Mouse (Mus musculus) intestine, embryonic 14.5 days (tissue): ENCODE results near the gene Gm5168. TPM values are rescaled to one million over a fixed set of nuclear protein-coding genes. Genes with fewer than 3 reads are reported as not detected.
"Not testable (repeated sequence)": the region's sequence is repeated elsewhere in the genome, so short reads cannot be mapped to it uniquely, and the experiment has no call there.

Source experiments
- ATAC-seq: fragments of 200-750 bp; cut with Nextera tagmentation; replicated peaks from 2 replicates; pipeline ENCODE4 v1.8.0; 2017; ENCODE audit warnings: low read depth, moderate number of reproducible peaks, moderate TSS enrichment, moderate library complexity; ENCODE audit not compliant: low FRiP score, low TSS enrichment
- DNase-seq: peaks from one replicate; pipeline ENCODE4 v3.0.0-alpha.2; 2018; ENCODE audit warnings: low spot score
- H3K27ac ChIP-seq: fragments of 300-500 bp; sonication (generic); 2 replicates; pipeline ENCODE4 v1.5.1; 2014; ENCODE audit warnings: low read depth, mild to moderate bottlenecking, control low read depth
- H3K27me3 ChIP-seq: fragments of 300-500 bp; sonication (generic); replicated peaks from 2 replicates; pipeline ENCODE4 v1.6.1; 2014; ENCODE audit warnings: low read length, control low read depth; ENCODE audit not compliant: control insufficient read depth, insufficient read depth
- H3K36me3 ChIP-seq: fragments of 300-500 bp; sonication (generic); 2 replicates; pipeline ENCODE4 v1.6.1; 2014; ENCODE audit warnings: low read length, control low read depth; ENCODE audit not compliant: control insufficient read depth, insufficient read depth
- H3K4me1 ChIP-seq: fragments of 300-500 bp; sonication (generic); replicated peaks from 2 replicates; pipeline ENCODE4 v1.6.1; 2014; ENCODE audit warnings: low read length, control low read depth, mixed read lengths; ENCODE audit not compliant: control insufficient read depth, insufficient read depth
- H3K4me2 ChIP-seq: fragments of 300-500 bp; sonication (generic); 2 replicates; pipeline ENCODE4 v1.6.1; 2014; ENCODE audit warnings: low read length
- H3K4me3 ChIP-seq: fragments of 300-500 bp; sonication (generic); 2 replicates; pipeline ENCODE4 v1.5.1; 2014; ENCODE audit warnings: low read depth, low read length, control low read depth, mixed read lengths
- H3K9ac ChIP-seq: fragments of 300-500 bp; sonication (generic); 2 replicates; pipeline ENCODE4 v1.6.1; 2014; ENCODE audit warnings: mild to moderate bottlenecking, low read length
- H3K9me3 ChIP-seq: fragments of 300-500 bp; sonication (generic); 2 replicates; pipeline ENCODE4 v1.6.1; 2016; ENCODE audit warnings: low read length, control low read depth; ENCODE audit not compliant: control insufficient read depth
- WGBS: fragments of 180-500 bp; shearing (Covaris S2); extraction: QIAGEN DNeasy Blood & Tissue Kit; methylation state at CpG from one replicate; pipeline ENCODE4 v1.1.7; 2014; 5-methylcytosine and 5-hydroxymethylcytosine counted together
- polyA plus RNA-seq: library from polyadenylated mRNA; unstranded; fragments of >200 nt; fragmentation: Nextera tagmentation; extraction: Ambion mirVana; gene quantifications from 2 replicates; pipeline ENCODE4 v1.2.1, GENCODE M21; 2014

Gene Gm5168
- not detected in 2 replicates for polyA plus RNA-seq

DNA sequence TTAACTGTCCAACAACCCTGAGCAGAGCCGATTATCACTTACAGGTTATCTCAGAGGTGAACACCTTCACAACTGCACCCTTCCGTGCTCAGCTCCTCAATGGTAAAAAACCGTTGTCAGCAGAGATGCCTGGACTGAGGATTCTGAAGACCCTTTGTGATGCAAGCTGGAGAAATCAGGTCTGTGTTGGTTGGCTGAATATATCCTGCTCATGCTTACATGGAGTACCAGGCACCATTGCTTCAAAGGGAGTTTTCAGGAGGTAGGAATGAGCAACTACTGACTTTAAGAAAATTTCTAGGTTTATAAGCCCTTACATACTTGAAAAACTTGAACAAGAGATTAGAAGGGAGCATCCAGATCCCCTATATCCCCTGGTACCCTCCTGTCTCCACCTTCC, at the start of gene Gm5168:
Gene Gm5168 (minus strand): TSS at position 101 of the 400 bp plus-strand sequence.
- DNase-seq, ATAC-seq: not testable (repeated sequence)

More for the DNA sequence above, at the start of gene Gm5168:
- H3K9me3 ChIP-seq, H3K9ac ChIP-seq, H3K4me2 ChIP-seq, H3K36me3 ChIP-seq, H3K4me3 ChIP-seq, H3K27ac ChIP-seq, H3K27me3 ChIP-seq, H3K4me1 ChIP-seq: not testable (repeated sequence)
- WGBS, result no CpG with 5 or more reads among the region's 3 CpGs

Other genes with a start within 250 kb of the Gm5168 start
- not detected in 2 replicates for gene Gm2012, start 180.3 kb upstream of the Gm5168 start, polyA plus RNA-seq